Comparison of ENCODE assay signal across 8 mouse cellular contexts in the genomic region with DNA sequence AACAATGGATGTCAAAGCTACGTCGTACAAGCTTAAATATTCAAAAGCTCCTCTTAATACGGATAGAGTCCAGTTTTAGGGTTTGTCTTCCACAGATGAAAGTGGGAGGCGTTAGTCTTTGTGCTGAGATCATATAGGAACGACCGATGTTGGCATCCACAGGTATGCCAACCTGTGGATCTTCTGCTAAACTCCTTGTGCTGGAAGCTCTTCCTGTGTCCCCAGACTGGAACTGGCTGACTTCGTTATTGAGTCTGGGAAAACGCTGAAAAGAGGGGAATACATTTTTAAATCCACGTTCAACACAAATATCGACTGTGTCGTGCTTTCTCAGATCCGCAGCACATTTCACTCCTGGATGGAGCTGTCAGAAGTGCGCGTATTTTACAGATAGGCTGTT. TPM values are rescaled to one million over a fixed set of nuclear protein-coding genes. Genes with fewer than 3 reads are reported as not detected.
A peak's percentile ranks its signal among the peaks of the same experiment; 100 is the strongest.
DNase-seq lines count a peak whose midpoint lies in the region; ATAC-seq and TF ChIP-seq lines count a peak whose summit lies in the region.

No protein-coding gene starts in this region.

- H3K9me3 ChIP-seq in hindbrain, embryonic 14.5 days (ENCODE audit: control insufficient read depth, low read length), result no peaks in the 10 kb centered on the region
- no peaks in the 10 kb centered on the region for H3K9me3 ChIP-seq in midbrain, embryonic 11.5 days (ENCODE audit: control insufficient read depth, low read length)

- TF ChIP-seq POLR2A in testis, adult 2 months (IDR thresholded peaks at IDR 0.05; ENCODE audit: control insufficient read depth, low read depth, low read length), result no peak

- peak; percentile 34 for DNase-seq in embryo, embryonic 10 days (ENCODE audit: low spot score)
- no peak for DNase-seq in embryo, embryonic 11 days
- DNase-seq in testis, postnatal 14 days (ENCODE audit: low spot score), result no peak
- no peak for DNase-seq in hindbrain, embryonic 14.5 days (ENCODE audit: low spot score)
- DNase-seq in midbrain, embryonic 11.5 days (ENCODE audit: low spot score, missing footprints), result peak; percentile 92
- no peak for DNase-seq in cerebellum, postnatal 36 days
- DNase-seq in left cerebral cortex, postnatal 25 days (ENCODE audit: low spot score in 2 of 2), result no peak

- peak overlapping the region; percentile 92 for H3K9ac ChIP-seq in hindbrain, embryonic 14.5 days
- peak overlapping the region; percentile 79 for H3K9ac ChIP-seq in midbrain, embryonic 11.5 days (ENCODE audit: low read length)

- TF ChIP-seq CTCF in testis, adult 2 months (IDR thresholded peaks at IDR 0.05; ENCODE audit: control insufficient read depth, insufficient read depth, insufficient replicate concordance, low read depth, low read length), result no peak

- intact Hi-C loops in left cerebral cortex, postnatal 25 days (cut with DNase I), result no loop called here

- peak overlapping the region; percentile 100 for H3K4me3 ChIP-seq in testis, adult 2 months (ENCODE audit: control insufficient read depth, low read depth, low read length)
- H3K4me3 ChIP-seq in hindbrain, embryonic 14.5 days (replicated peaks; ENCODE audit: low read length), result peak overlapping the region; percentile 87
- H3K4me3 ChIP-seq in midbrain, embryonic 11.5 days (ENCODE audit: low read depth, low read length), result peak overlapping the region; percentile 80

- no peaks in the 10 kb centered on the region for H3K36me3 ChIP-seq in testis, adult 2 months (ENCODE audit: control insufficient read depth, insufficient read depth, low read length)
- H3K36me3 ChIP-seq in hindbrain, embryonic 14.5 days (replicated peaks; ENCODE audit: control insufficient read depth, insufficient read depth), result peaks cover 24% of the 10 kb centered on the region
- H3K36me3 ChIP-seq in midbrain, embryonic 11.5 days (ENCODE audit: control insufficient read depth, insufficient read depth, low read length), result peaks cover 3% of the 10 kb centered on the region; the same call in 1 of the 2 replicates

- no peaks in the 10 kb centered on the region for H3K4me1 ChIP-seq in testis, adult 2 months (ENCODE audit: control insufficient read depth, insufficient read depth, low read length)
- peaks cover 11% of the 10 kb centered on the region for H3K4me1 ChIP-seq in hindbrain, embryonic 14.5 days (replicated peaks; ENCODE audit: control insufficient read depth, insufficient read depth, low read length)
- H3K4me1 ChIP-seq in midbrain, embryonic 11.5 days (ENCODE audit: control insufficient read depth, insufficient read depth, low read length), result peaks cover 2% of the 10 kb centered on the region

- peak overlapping the region; percentile 65 for H3K4me2 ChIP-seq in hindbrain, embryonic 14.5 days (replicated peaks)
- H3K4me2 ChIP-seq in midbrain, embryonic 11.5 days, result peak overlapping the region; percentile 72

- ATAC-seq in hindbrain, embryonic 14.5 days (ENCODE audit: low FRiP score), result no peak
- ATAC-seq in midbrain, embryonic 11.5 days (ENCODE audit: low FRiP score), result peak; percentile 60

- WGBS in hindbrain, embryonic 14.5 days, result 8% methylated on average over 14 of the region's 14 CpGs
- 7% methylated on average over 14 of the region's 14 CpGs for WGBS in midbrain, embryonic 11.5 days

- H3K27me3 ChIP-seq in testis, adult 2 months (ENCODE audit: control insufficient read depth, insufficient read depth, low read length), result no peaks in the 10 kb centered on the region
- no peaks in the 10 kb centered on the region for H3K27me3 ChIP-seq in hindbrain, embryonic 14.5 days (ENCODE audit: control insufficient read depth, insufficient read depth, low read length)
- no peaks in the 10 kb centered on the region for H3K27me3 ChIP-seq in midbrain, embryonic 11.5 days (ENCODE audit: control insufficient read depth, insufficient read depth, low read length)

- H3K27ac ChIP-seq in testis, adult 2 months (ENCODE audit: control insufficient read depth, insufficient read depth, low read depth, low read length), result peak overlapping the region; percentile 99
- peak overlapping the region; percentile 92 for H3K27ac ChIP-seq in hindbrain, embryonic 14.5 days
- peak overlapping the region; percentile 71 for H3K27ac ChIP-seq in midbrain, embryonic 11.5 days (ENCODE audit: low read depth, low read length)

RNA-seq across cellular contexts. Expression of a gene that starts 0.4 kb away (rescaled TPM):
- polyA plus RNA-seq in testis, adult 2 months (2012; rRNA removed), result 474 and 612 TPM in 2 replicates
- 903 and 999 TPM in 2 replicates for polyA plus RNA-seq in hindbrain, embryonic 14.5 days (2014; fragmentation: Nextera tagmentation; extraction: Ambion mirVana)
- 601 and 658 TPM in 2 replicates for polyA plus RNA-seq in midbrain, embryonic 11.5 days (2014; fragmentation: Nextera tagmentation; extraction: Ambion mirVana)
- total RNA-seq in left cerebral cortex, postnatal 25 days (2021), result 100 to 1,000 TPM; 397 to 417 TPM

RNA-seq across cellular contexts. Expression of a gene that starts 33.2 kb away (rescaled TPM):
- 54.2 and 59.8 TPM in 2 replicates for polyA plus RNA-seq in testis, adult 2 months (2012; rRNA removed)
- polyA plus RNA-seq in hindbrain, embryonic 14.5 days (2014; fragmentation: Nextera tagmentation; extraction: Ambion mirVana), result 130 and 152 TPM in 2 replicates
- 91.2 and 108 TPM in 2 replicates for polyA plus RNA-seq in midbrain, embryonic 11.5 days (2014; fragmentation: Nextera tagmentation; extraction: Ambion mirVana)
- 100 to 1,000 TPM; 255 to 267 TPM for total RNA-seq in left cerebral cortex, postnatal 25 days (2021)

RNA-seq across cellular contexts. Expression of a gene that starts 41.4 kb away (rescaled TPM):
- polyA plus RNA-seq in testis, adult 2 months (2012; rRNA removed), result 4.7 and 5.0 TPM in 2 replicates
- polyA plus RNA-seq in hindbrain, embryonic 14.5 days (2014; fragmentation: Nextera tagmentation; extraction: Ambion mirVana), result 9.8 and 11.8 TPM in 2 replicates
- polyA plus RNA-seq in midbrain, embryonic 11.5 days (2014; fragmentation: Nextera tagmentation; extraction: Ambion mirVana), result 14.7 and 17.8 TPM in 2 replicates
- total RNA-seq in left cerebral cortex, postnatal 25 days (2021), result 1 to 10 TPM; 6.5 to 7.7 TPM

Comparison
In these comparisons a context has a peak if more than half of its experiments do, and no peak if none do; other contexts are left out.
1. DNase-seq: peak in embryo, embryonic 10 days (single experiment) and midbrain, embryonic 11.5 days (single experiment); none in embryo, embryonic 11 days (single experiment), testis, postnatal 14 days (single experiment), hindbrain, embryonic 14.5 days (single experiment), cerebellum, postnatal 36 days (0 of 2) and left cerebral cortex, postnatal 25 days (0 of 2).
2. Peak in every context shown above with its lines, with median percentiles within 50 percentile points of each other: H3K27ac ChIP-seq and H3K4me3 ChIP-seq.